ENCODE assay signal across 20 mouse cellular contexts in the genomic region with DNA sequence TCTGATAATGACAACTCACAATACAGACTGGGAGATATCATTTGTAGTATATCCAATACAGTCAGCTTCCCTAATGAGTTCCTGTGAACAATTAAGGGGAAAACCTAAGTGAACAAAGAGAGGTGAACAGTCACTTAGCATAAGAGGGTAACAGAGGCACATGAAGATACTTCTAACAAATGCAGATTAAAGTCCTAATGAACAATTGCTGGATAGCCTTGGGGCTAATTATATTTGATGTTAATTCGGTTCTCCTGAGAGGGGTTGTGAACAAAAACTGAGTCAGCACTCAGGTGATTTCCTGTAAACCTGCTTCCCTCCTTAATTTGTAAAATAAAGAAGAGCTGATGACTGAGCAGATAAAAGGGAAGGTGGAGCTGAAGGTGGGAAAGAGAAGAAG.
A peak's percentile ranks its signal among the peaks of the same experiment; 100 is the strongest.
DNase-seq lines count a peak whose midpoint lies in the region; ATAC-seq and TF ChIP-seq lines count a peak whose summit lies in the region.
"Had no signal": no experiment of that assay in that cellular context is flagged by ENCODE, and none has a peak within 500 bp of the region (broad histone marks: within the 10 kb centered on the region; RNA-seq: fewer than 3 reads in every experiment).

No protein-coding gene starts in this region.

- DNase-seq in ES-E14 (ENCODE audit: low read depth, low spot score) (peak; percentile 34), R1 (ENCODE audit: low read depth, low spot score) (peak; percentile 43)
- DNase-seq in cerebellum, postnatal 25 days: no peak
- DNase-seq in right cerebral cortex, postnatal 25 days: no peak
- no peak for DNase-seq in midbrain, embryonic 14.5 days
- DNase-seq: adrenal gland, adult 2 months; adrenal gland, postnatal 10 days; adrenal gland, postnatal 25 days; cerebellum, adult 11 months; cerebellum, adult 18-20 months; cerebellum, adult 8-10 months; cerebellum, adult 9-11 months; cerebellum, postnatal 14 days; forebrain, postnatal 0 days had no signal

- H3K9me3 ChIP-seq in ES-E14 (ENCODE audit: control insufficient read depth, insufficient read depth, low read depth, low read length): no peaks in the 10 kb centered on the region
- no peaks in the 10 kb centered on the region for H3K9me3 ChIP-seq in midbrain, embryonic 14.5 days (ENCODE audit: control insufficient read depth, low read length)
- H3K9me3 ChIP-seq: embryonic facial prominence, embryonic 10.5 days; embryonic facial prominence, embryonic 12.5 days; forebrain, embryonic 13.5 days; forebrain, embryonic 15.5 days had no signal

- no peak for ATAC-seq in midbrain, embryonic 14.5 days (ENCODE audit: low FRiP score, low TSS enrichment)
- ATAC-seq: activated CD4-positive, CD25-positive, alpha-beta regulatory T cell, adult 4 months; forebrain, embryonic 13.5 days; forebrain, embryonic 15.5 days; forebrain, postnatal 0 days; Patski had no signal

- WGBS in midbrain, embryonic 14.5 days: 90% methylated on average over 1 of the region's 1 CpGs

- no peak overlapping the region for H3K27ac ChIP-seq in ES-E14 (ENCODE audit: insufficient read depth, low read depth, low read length, poor library complexity, severe bottlenecking)
- H3K27ac ChIP-seq in midbrain, embryonic 14.5 days (replicated peaks; ENCODE audit: low read depth, low read length): no peak overlapping the region
- H3K27ac ChIP-seq: embryonic facial prominence, embryonic 10.5 days; embryonic facial prominence, embryonic 12.5 days; forebrain, embryonic 13.5 days; forebrain, embryonic 15.5 days had no signal

- peaks cover 7% of the 10 kb centered on the region; the same call in 1 of the 2 replicates for H3K27me3 ChIP-seq in midbrain, embryonic 14.5 days (ENCODE audit: control insufficient read depth, insufficient read depth, low read length)
- H3K27me3 ChIP-seq: embryonic facial prominence, embryonic 12.5 days; forebrain, embryonic 13.5 days; forebrain, embryonic 15.5 days; Patski had no signal

- in situ Hi-C loops in ES-E14 (cut with MboI; ENCODE audit: low sequenced_read_pairs in 2 of 2, unreplicated experiment in 2 of 2): no loop called here

- H3K9ac ChIP-seq in ES-E14 (ENCODE audit: insufficient read depth, low read depth, low read length, poor library complexity, severe bottlenecking): no peak overlapping the region
- no peak overlapping the region for H3K9ac ChIP-seq in midbrain, embryonic 14.5 days (replicated peaks; ENCODE audit: low read length)
- H3K9ac ChIP-seq: embryonic facial prominence, embryonic 12.5 days; forebrain, embryonic 13.5 days; forebrain, embryonic 15.5 days; forebrain, postnatal 0 days had no signal

- H3K4me2 ChIP-seq in midbrain, embryonic 14.5 days (ENCODE audit: low read length): no peak overlapping the region
- H3K4me2 ChIP-seq: embryonic facial prominence, embryonic 12.5 days; forebrain, embryonic 13.5 days; forebrain, embryonic 15.5 days had no signal

- no peaks in the 10 kb centered on the region for H3K4me1 ChIP-seq in ES-E14 (ENCODE audit: control insufficient read depth in 2 of 2, insufficient read depth in 2 of 2, low read length in 2 of 2, poor library complexity in 1 of 2)
- H3K4me1 ChIP-seq in midbrain, embryonic 14.5 days (ENCODE audit: control insufficient read depth, insufficient read depth, low read length): no peaks in the 10 kb centered on the region
- H3K4me1 ChIP-seq: forebrain, embryonic 13.5 days; forebrain, embryonic 15.5 days had no signal

- H3K4me3 ChIP-seq in ES-E14 (ENCODE audit: insufficient read depth in 1 of 2, low read depth in 1 of 2, low read length in 2 of 2, poor library complexity in 1 of 2, severe bottlenecking in 1 of 2): no peak overlapping the region
- H3K4me3 ChIP-seq in midbrain, embryonic 14.5 days (replicated peaks; ENCODE audit: low read depth, low read length): no peak overlapping the region
- H3K4me3 ChIP-seq: embryonic facial prominence, embryonic 10.5 days; embryonic facial prominence, embryonic 12.5 days; forebrain, embryonic 13.5 days; forebrain, embryonic 15.5 days had no signal

- no peaks in the 10 kb centered on the region for H3K36me3 ChIP-seq in ES-E14 (ENCODE audit: control insufficient read depth, insufficient read depth, low read length, poor library complexity, severe bottlenecking)
- H3K36me3 ChIP-seq in midbrain, embryonic 14.5 days (ENCODE audit: control insufficient read depth, insufficient read depth, low read length): no peaks in the 10 kb centered on the region
- H3K36me3 ChIP-seq: embryonic facial prominence, embryonic 10.5 days; embryonic facial prominence, embryonic 12.5 days; forebrain, embryonic 15.5 days had no signal

TF ChIP-seq in ES-E14, 5 proteins besides CTCF, POLR2A, EP300 and RAD21:
- TF ChIP-seq MAFK (IDR thresholded peaks at IDR 0.05; ENCODE audit: insufficient read depth, low read depth, low read length) (0 out of 2 replicates have a peak, but pooled peaks have one; percentile 45), ZC3H11A (IDR thresholded peaks at IDR 0.05; ENCODE audit: borderline replicate concordance, low read depth, low read length) (no peak), HCFC1 (IDR thresholded peaks at IDR 0.05; ENCODE audit: borderline replicate concordance, insufficient read depth, low read length) (no peak), ZNF384 (IDR thresholded peaks at IDR 0.05; ENCODE audit: low read depth, low read length) (no peak), CHD2 (IDR thresholded peaks at IDR 0.05; ENCODE audit: low read depth, low read length) (no peak)

Comparison
In these comparisons a context has a peak if more than half of its experiments do, and no peak if none do; other contexts are left out.
1. DNase-seq: peak in ES-E14 (single experiment) and R1 (single experiment); none in cerebellum, postnatal 25 days (0 of 2), right cerebral cortex, postnatal 25 days (single experiment) and midbrain, embryonic 14.5 days (single experiment).